Mouse (Mus musculus): ENCODE measurements at regions not wholly inside any gene's neighbourhood (a gene's known extent, or its start where the extent isn't known, plus 50 kb on each side); places are given as distances from the start of the nearest gene placed in this dataset.

DNA sequence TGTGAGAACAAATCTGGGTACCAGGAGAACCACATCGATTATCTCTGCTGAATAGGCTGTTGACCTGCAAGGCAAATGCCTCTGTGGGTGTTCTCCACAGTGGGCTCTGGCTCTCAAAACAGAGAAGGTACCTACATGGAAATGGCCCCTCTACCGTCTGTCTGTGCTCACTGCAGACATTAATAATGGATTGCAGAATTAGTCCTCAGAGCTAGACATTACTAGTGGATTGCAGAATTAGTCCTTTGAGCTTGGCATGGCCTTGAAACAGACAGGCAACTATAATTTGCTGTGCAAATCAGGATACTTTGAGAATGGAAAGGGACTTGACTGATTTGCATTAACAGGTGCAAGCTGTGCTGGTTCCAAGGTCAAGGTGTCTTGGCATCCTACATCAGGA, 77.3 kb upstream of the Gm26897 start:
- H3K36me3 ChIP-seq (ENCODE audit: control insufficient read depth, insufficient read depth) = no peaks in the 10 kb centered on the region
- H3K4me1 ChIP-seq (ENCODE audit: control insufficient read depth, insufficient read depth, low read length) = no peaks in the 10 kb centered on the region
- no peak overlapping the region for H3K27ac ChIP-seq (ENCODE audit: low read length)
- ATAC-seq (replicated peaks; ENCODE audit: extremely low read depth, insufficient read depth, low FRiP score) = no peak
- WGBS = 70% methylated on average over 2 of the region's 2 CpGs
- H3K9me3 ChIP-seq (replicated peaks; ENCODE audit: control insufficient read depth, low read length) = peaks cover 4% of the 10 kb centered on the region; the same call in 1 of the 2 replicates
- H3K4me3 ChIP-seq (ENCODE audit: low read length) = no peak overlapping the region
- no peak overlapping the region for H3K9ac ChIP-seq (ENCODE audit: low read length)
- no peak overlapping the region for H3K4me2 ChIP-seq (ENCODE audit: low read depth, low read length)
- H3K27me3 ChIP-seq (ENCODE audit: control insufficient read depth, insufficient read depth, low read length) = peaks cover 12% of the 10 kb centered on the region; the same call in 1 of the 2 replicates

DNA sequence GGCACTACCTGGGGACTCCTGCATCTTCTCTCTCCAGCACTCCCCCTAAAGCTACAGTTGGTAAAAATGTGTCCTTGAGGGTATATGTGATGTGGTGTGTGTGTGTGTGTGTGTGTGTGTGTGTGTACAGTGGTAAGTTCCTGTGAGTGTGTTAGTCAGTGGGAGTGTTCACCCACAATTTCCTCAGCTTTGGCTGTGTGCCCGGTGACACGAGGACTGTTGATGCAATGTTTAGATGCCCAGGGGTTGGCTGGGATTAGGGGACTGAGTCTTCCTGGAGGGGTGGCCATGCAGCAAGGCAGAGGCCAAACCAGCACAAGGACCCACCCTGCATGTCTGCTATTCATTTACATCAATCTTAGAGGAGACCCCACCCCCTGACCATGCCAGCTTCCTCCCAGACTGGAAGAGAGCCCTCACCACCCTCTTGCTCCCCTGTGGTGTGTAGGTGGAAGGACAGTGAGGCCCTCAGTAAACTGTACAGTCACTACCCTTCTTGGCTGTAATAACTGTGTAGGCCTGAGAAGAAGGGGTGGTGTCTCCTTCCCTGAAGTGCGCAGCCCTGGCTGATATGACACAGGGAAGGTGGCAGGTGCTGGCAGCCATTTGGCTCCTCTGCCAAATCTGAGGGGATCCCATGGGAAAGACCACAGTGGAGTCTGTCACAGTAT, 75.8 kb upstream of the Gm26897 start:
- Histone ChIP-seq H3K27me3 (ENCODE audit: control insufficient read depth, insufficient read depth, low read length) (peaks cover 9% of the 10 kb centered on the region; the same call in 1 of the 2 replicates), H3K9ac (ENCODE audit: low read length) (no peak overlapping the region), H3K4me1 (ENCODE audit: control insufficient read depth, insufficient read depth, low read length) (no peaks in the 10 kb centered on the region), H3K27ac (ENCODE audit: low read length) (no peak overlapping the region), H3K4me3 (ENCODE audit: low read length) (no peak overlapping the region), H3K4me2 (ENCODE audit: low read depth, low read length) (no peak overlapping the region), H3K9me3 (replicated peaks; ENCODE audit: control insufficient read depth, low read length) (peaks cover 4% of the 10 kb centered on the region; the same call in 1 of the 2 replicates), H3K36me3 (ENCODE audit: control insufficient read depth, insufficient read depth) (no peaks in the 10 kb centered on the region)
- 54% methylated on average over 3 of the region's 3 CpGs for WGBS
- no peak for ATAC-seq (replicated peaks; ENCODE audit: extremely low read depth, insufficient read depth, low FRiP score)

DNA sequence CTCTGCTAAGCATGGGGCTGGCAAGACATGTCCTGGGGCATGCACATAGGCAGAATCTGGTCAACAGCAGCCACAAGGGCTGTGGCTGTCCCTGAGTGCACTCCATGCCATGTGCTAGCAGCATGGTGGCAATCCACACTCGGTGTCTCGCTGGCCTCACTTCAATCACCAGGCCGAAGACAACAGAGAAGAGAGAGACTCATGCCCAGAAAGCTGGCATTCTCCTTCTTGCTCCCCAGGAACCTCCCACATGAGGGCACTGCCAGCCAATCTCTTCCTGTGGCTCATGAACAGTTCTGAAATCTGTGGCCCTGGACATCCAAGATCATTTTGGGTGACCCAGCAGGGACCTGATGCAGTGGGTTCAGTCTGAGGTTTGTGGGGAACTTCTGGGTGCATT, 74.5 kb upstream of the Gm26897 start:
- WGBS = 92% methylated on average over 3 of the region's 3 CpGs
- Histone ChIP-seq H3K4me2 (ENCODE audit: low read depth, low read length) (no peak overlapping the region), H3K9ac (ENCODE audit: low read length) (no peak overlapping the region), H3K27me3 (ENCODE audit: control insufficient read depth, insufficient read depth, low read length) (peaks cover 10% of the 10 kb centered on the region; the same call in 1 of the 2 replicates), H3K27ac (ENCODE audit: low read length) (no peak overlapping the region), H3K4me3 (ENCODE audit: low read length) (no peak overlapping the region), H3K4me1 (ENCODE audit: control insufficient read depth, insufficient read depth, low read length) (no peaks in the 10 kb centered on the region), H3K36me3 (ENCODE audit: control insufficient read depth, insufficient read depth) (no peaks in the 10 kb centered on the region), H3K9me3 (replicated peaks; ENCODE audit: control insufficient read depth, low read length) (peaks cover 4% of the 10 kb centered on the region; the same call in 1 of the 2 replicates)
- no peak for ATAC-seq (replicated peaks; ENCODE audit: extremely low read depth, insufficient read depth, low FRiP score)

DNA sequence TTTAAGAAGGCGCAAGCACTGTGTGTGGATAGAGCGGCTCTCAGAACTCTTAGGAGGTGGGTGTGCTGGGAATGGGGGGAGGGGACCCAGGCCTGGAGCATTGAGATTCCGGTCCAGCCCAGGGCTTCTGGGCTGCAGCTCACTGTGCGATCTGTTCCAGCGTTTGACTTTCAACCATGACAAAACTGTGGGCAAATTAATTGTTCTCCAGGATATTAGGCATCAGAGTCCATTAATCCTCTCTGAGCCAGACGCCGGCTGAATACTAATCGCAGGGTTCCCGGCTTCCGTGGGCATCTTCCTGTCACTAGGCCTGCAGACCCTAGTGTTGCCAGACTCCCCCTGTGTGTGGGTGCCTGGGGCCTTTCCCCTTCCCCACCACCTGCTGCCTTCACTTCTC, 73.3 kb upstream of the Gm26897 start:
- no peak for ATAC-seq (replicated peaks; ENCODE audit: extremely low read depth, insufficient read depth, low FRiP score)
- no peak overlapping the region for H3K9ac ChIP-seq (ENCODE audit: low read length)
- peaks cover 4% of the 10 kb centered on the region; the same call in 1 of the 2 replicates for H3K9me3 ChIP-seq (replicated peaks; ENCODE audit: control insufficient read depth, low read length)
- H3K27me3 ChIP-seq (ENCODE audit: control insufficient read depth, insufficient read depth, low read length) = peaks cover 13% of the 10 kb centered on the region; the same call in 1 of the 2 replicates
- H3K4me1 ChIP-seq (ENCODE audit: control insufficient read depth, insufficient read depth, low read length) = no peaks in the 10 kb centered on the region
- H3K27ac ChIP-seq (ENCODE audit: low read length) = no peak overlapping the region
- no peak overlapping the region for H3K4me2 ChIP-seq (ENCODE audit: low read depth, low read length)
- H3K36me3 ChIP-seq (ENCODE audit: control insufficient read depth, insufficient read depth) = no peaks in the 10 kb centered on the region
- H3K4me3 ChIP-seq (ENCODE audit: low read length) = no peak overlapping the region
- 71% methylated on average over 10 of the region's 10 CpGs for WGBS

DNA sequence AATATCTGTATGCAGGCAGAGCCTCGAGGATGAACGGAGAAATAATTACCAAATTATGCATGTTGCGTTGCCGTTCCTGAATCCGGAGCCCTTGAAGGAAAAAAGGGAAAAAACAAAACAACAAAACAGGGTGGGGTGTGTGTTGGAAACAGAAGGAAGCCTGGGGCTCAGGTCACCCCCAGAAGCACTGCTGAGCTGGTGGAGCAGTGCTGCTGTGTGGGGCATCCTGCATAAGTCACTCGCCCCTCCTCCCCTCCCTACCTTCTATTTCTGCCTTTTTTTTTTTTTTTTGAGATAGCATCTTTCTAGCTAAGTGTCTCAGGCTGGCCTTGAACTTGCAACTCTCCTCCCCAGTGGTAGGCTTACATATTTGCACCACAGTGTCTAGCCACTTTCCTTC, 72.8 kb upstream of the Gm26897 start:
- Histone ChIP-seq H3K27me3 (ENCODE audit: control insufficient read depth, insufficient read depth, low read length) (peaks cover 13% of the 10 kb centered on the region; the same call in 1 of the 2 replicates), H3K9ac (ENCODE audit: low read length) (no peak overlapping the region), H3K4me2 (ENCODE audit: low read depth, low read length) (no peak overlapping the region), H3K4me3 (ENCODE audit: low read length) (no peak overlapping the region), H3K27ac (ENCODE audit: low read length) (no peak overlapping the region), H3K4me1 (ENCODE audit: control insufficient read depth, insufficient read depth, low read length) (no peaks in the 10 kb centered on the region), H3K36me3 (ENCODE audit: control insufficient read depth, insufficient read depth) (no peaks in the 10 kb centered on the region), H3K9me3 (replicated peaks; ENCODE audit: control insufficient read depth, low read length) (peaks cover 4% of the 10 kb centered on the region; the same call in 1 of the 2 replicates)
- ATAC-seq (replicated peaks; ENCODE audit: extremely low read depth, insufficient read depth, low FRiP score) = no peak
- WGBS = 79% methylated on average over 6 of the region's 6 CpGs

DNA sequence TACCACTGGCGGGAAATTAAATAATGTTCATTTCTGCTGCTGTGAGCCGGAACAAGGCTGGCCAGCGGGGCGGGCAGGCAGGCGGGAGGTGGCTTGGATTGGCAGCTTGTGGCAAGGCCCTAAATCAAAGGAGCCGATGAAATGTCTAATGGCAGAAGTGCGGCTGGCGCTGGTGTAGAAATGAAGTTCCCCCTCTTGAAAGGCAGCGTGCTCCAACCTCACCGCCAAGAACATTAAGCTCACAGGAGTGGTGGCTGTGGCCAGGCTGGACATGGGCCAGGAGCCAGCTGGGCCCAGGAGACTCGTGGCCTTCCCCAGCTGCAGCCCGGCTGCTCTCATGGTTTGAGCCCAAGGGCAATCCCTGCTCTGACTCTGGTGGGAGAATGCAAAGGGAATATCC, 71.8 kb upstream of the Gm26897 start:
- H3K36me3 ChIP-seq (ENCODE audit: control insufficient read depth, insufficient read depth) = no peaks in the 10 kb centered on the region
- no peaks in the 10 kb centered on the region for H3K4me1 ChIP-seq (ENCODE audit: control insufficient read depth, insufficient read depth, low read length)
- no peak overlapping the region for H3K27ac ChIP-seq (ENCODE audit: low read length)
- no peak for ATAC-seq (replicated peaks; ENCODE audit: extremely low read depth, insufficient read depth, low FRiP score)
- no peaks in the 10 kb centered on the region for H3K9me3 ChIP-seq (replicated peaks; ENCODE audit: control insufficient read depth, low read length)
- 71% methylated on average over 12 of the region's 12 CpGs for WGBS
- H3K4me2 ChIP-seq (ENCODE audit: low read depth, low read length) = no peak overlapping the region
- peaks cover 13% of the 10 kb centered on the region; the same call in 1 of the 2 replicates for H3K27me3 ChIP-seq (ENCODE audit: control insufficient read depth, insufficient read depth, low read length)
- H3K4me3 ChIP-seq (ENCODE audit: low read length) = no peak overlapping the region
- H3K9ac ChIP-seq (ENCODE audit: low read length) = no peak overlapping the region

DNA sequence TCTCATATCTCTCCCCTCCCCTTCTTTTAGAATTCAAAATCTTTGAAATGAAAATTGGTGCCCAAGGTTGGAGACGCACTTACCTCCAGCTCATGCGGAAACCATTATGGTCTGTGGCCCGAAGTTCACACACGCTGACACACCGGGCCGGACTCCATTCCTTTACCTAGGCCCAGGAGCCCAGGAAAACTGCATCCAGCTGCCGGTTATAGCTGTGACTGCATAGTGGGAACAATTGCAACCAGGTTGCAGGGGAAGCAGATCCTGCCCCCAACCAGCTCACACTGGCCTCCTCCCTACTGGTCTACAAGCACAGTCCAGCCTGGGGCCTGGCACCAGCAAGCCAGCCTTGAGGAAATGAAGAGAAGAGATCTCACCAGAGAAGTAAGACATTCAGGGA, 69.9 kb upstream of the Gm26897 start:
- no peak for ATAC-seq (replicated peaks; ENCODE audit: extremely low read depth, insufficient read depth, low FRiP score)
- peaks cover 3% of the 10 kb centered on the region; the same call in 1 of the 2 replicates for H3K9me3 ChIP-seq (replicated peaks; ENCODE audit: control insufficient read depth, low read length)
- no peaks in the 10 kb centered on the region for H3K36me3 ChIP-seq (ENCODE audit: control insufficient read depth, insufficient read depth)
- no peak overlapping the region for H3K9ac ChIP-seq (ENCODE audit: low read length)
- H3K4me1 ChIP-seq (ENCODE audit: control insufficient read depth, insufficient read depth, low read length) = no peaks in the 10 kb centered on the region
- no peak overlapping the region for H3K4me3 ChIP-seq (ENCODE audit: low read length)
- WGBS = 87% methylated on average over 7 of the region's 7 CpGs
- H3K27ac ChIP-seq (ENCODE audit: low read length) = no peak overlapping the region
- H3K27me3 ChIP-seq (ENCODE audit: control insufficient read depth, insufficient read depth, low read length) = peaks cover 13% of the 10 kb centered on the region; the same call in 1 of the 2 replicates
- no peak overlapping the region for H3K4me2 ChIP-seq (ENCODE audit: low read depth, low read length)

DNA sequence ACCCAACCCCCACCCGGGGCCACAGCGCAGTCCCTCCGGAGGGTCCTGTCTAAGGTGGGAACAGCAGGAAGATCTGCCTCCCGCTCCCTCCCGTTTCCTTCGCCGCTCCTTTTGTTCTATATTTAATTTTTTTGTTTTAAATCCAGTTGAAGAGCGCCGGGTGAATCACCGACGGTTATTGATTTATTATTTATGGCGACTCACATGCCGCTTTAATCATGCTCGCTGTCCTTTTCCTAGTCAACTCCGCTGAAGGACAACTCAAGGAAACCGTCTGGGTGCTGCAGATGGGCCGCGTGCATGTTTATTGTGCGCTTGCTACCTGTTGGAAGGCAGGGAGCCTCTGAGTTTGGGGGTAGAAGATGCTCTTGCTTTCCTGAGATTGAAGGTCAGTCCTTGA, 68.3 kb upstream of the Gm26897 start:
- H3K9ac ChIP-seq (ENCODE audit: low read length) = no peak overlapping the region
- no peak overlapping the region for H3K4me2 ChIP-seq (ENCODE audit: low read depth, low read length)
- no peak overlapping the region for H3K4me3 ChIP-seq (ENCODE audit: low read length)
- peaks cover 10% of the 10 kb centered on the region; the same call in 1 of the 2 replicates for H3K27me3 ChIP-seq (ENCODE audit: control insufficient read depth, insufficient read depth, low read length)
- H3K9me3 ChIP-seq (replicated peaks; ENCODE audit: control insufficient read depth, low read length) = peaks cover 3% of the 10 kb centered on the region; the same call in 1 of the 2 replicates
- 69% methylated on average over 19 of the region's 19 CpGs for WGBS
- H3K27ac ChIP-seq (ENCODE audit: low read length) = no peak overlapping the region
- no peak for ATAC-seq (replicated peaks; ENCODE audit: extremely low read depth, insufficient read depth, low FRiP score)
- no peaks in the 10 kb centered on the region for H3K36me3 ChIP-seq (ENCODE audit: control insufficient read depth, insufficient read depth)
- no peaks in the 10 kb centered on the region for H3K4me1 ChIP-seq (ENCODE audit: control insufficient read depth, insufficient read depth, low read length)

DNA sequence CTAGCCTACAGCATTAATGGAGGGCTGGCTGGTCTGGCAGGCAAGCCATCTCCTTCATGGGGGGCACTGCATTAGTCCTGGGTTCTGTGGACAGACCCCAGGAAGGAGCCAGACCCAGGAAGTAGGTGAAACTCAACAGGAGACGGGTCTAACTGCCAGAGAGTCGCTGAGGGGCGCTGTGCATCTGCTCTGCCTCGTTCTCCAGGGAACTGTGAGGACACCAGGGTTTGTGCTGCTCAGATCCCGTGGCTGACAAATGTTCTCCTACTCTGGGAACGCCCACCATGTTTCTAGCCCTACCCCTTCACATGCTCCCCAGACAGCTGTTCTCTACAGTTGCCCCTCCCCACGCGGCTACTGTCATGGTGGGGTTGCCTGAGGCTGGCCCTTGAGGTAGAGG, 67.7 kb upstream of the Gm26897 start:
- Histone ChIP-seq H3K36me3 (ENCODE audit: control insufficient read depth, insufficient read depth) (no peaks in the 10 kb centered on the region), H3K9ac (ENCODE audit: low read length) (no peak overlapping the region), H3K4me1 (ENCODE audit: control insufficient read depth, insufficient read depth, low read length) (no peaks in the 10 kb centered on the region), H3K4me3 (ENCODE audit: low read length) (no peak overlapping the region), H3K4me2 (ENCODE audit: low read depth, low read length) (no peak overlapping the region), H3K27me3 (ENCODE audit: control insufficient read depth, insufficient read depth, low read length) (peaks cover 10% of the 10 kb centered on the region; the same call in 1 of the 2 replicates), H3K27ac (ENCODE audit: low read length) (no peak overlapping the region), H3K9me3 (replicated peaks; ENCODE audit: control insufficient read depth, low read length) (peaks cover 3% of the 10 kb centered on the region; the same call in 1 of the 2 replicates)
- no peak for ATAC-seq (replicated peaks; ENCODE audit: extremely low read depth, insufficient read depth, low FRiP score)
- 64% methylated on average over 8 of the region's 8 CpGs for WGBS
